Mouse (Mus musculus) mammary gland, adult 2 months (tissue): ENCODE measurements around the gene Ssmem1. TPM values are rescaled to one million over a fixed set of nuclear protein-coding genes. Genes with fewer than 3 reads are reported as not detected.

Experiments used
- polyA plus RNA-seq: library from polyadenylated mRNA; depleted of rRNA; stranded (reverse); fragments of >200 nt; gene quantifications from 2 replicates; pipeline ENCODE4 v1.2.3, GENCODE M21; 2012; ENCODE audit warnings: low replicate concordance; rRNA removed

Ssmem1 gene
- not detected in 2 replicates for polyA plus RNA-seq

GRCm38 (mm10) chr6:30509265-30510239, at the start of gene Ssmem1, which contains the start of gene Tmem209:
TSS of gene Ssmem1 (plus strand) at chr6:30509849.
TSS of gene Tmem209 (minus strand) at chr6:30509783.

GRCm38 (mm10) chr6:30541009-30541799, 31.6 kb downstream of the Ssmem1 start, which contains the start of gene Cpa2:
TSS of gene Cpa2 (plus strand) at chr6:30541582.

GRCm38 (mm10) chr6:30568069-30568468, 58.4 kb downstream of the Ssmem1 start, which contains the start of gene Cpa4:
TSS of gene Cpa4 (plus strand) at chr6:30568369.

Other genes with a start within 250 kb of the Ssmem1 start
- 47.0 and 154 TPM in 2 replicates for gene Ube2h, start 205.3 kb upstream of the Ssmem1 start, polyA plus RNA-seq
- 13.7 and 14.9 TPM in 2 replicates for gene Zc3hc1, start 118.8 kb upstream of the Ssmem1 start, polyA plus RNA-seq
- gene Klhdc10, start 108.0 kb upstream of the Ssmem1 start, polyA plus RNA-seq = 13.6 and 24.2 TPM in 2 replicates
- gene Tmem209, start 66 bp upstream of the Ssmem1 start, polyA plus RNA-seq = 29.0 and 75.8 TPM in 2 replicates
- 0.14 and 0.47 TPM in 2 replicates for gene Cpa2, start 31.7 kb downstream of the Ssmem1 start, polyA plus RNA-seq
- gene Cpa4, start 58.5 kb downstream of the Ssmem1 start, polyA plus RNA-seq = 0.72 TPM in 1 of 2 replicates, not detected in the other
- gene Cpa5, start 101.2 kb downstream of the Ssmem1 start, polyA plus RNA-seq = 0.13 TPM in 1 of 2 replicates, not detected in the other
- 0.39 TPM in 1 of 2 replicates, not detected in the other for gene Cpa1, start 129.4 kb downstream of the Ssmem1 start, polyA plus RNA-seq
- gene Cep41, start 183.9 kb downstream of the Ssmem1 start, polyA plus RNA-seq = 3.3 and 4.2 TPM in 2 replicates
- 70.9 and 203 TPM in 2 replicates for gene Mest, start 213.7 kb downstream of the Ssmem1 start, polyA plus RNA-seq